Mouse (Mus musculus): ENCODE data around the gene Il1rl2. TPM values are rescaled to one million over a fixed set of nuclear protein-coding genes. Genes with fewer than 3 reads are reported as not detected.

Il1rl2 gene
- polyA plus RNA-seq, 1 experiment, result not detected

- 86% methylated on average over 5 of the region's 5 CpGs for WGBS
- TF ChIP-seq POLR2A (IDR thresholded peaks at IDR 0.05; ENCODE audit: insufficient read depth, low read depth, low read length), result no peak
- TF ChIP-seq CTCF (IDR thresholded peaks at IDR 0.05; ENCODE audit: insufficient read depth, low read depth, low read length), result no peak
- H3K27ac ChIP-seq (ENCODE audit: insufficient read depth, low read depth, low read length), result no peak overlapping the region
- no peaks in the 10 kb centered on the region for H3K4me1 ChIP-seq (ENCODE audit: control insufficient read depth, insufficient read depth, low read length)
- no peak overlapping the region for H3K4me3 ChIP-seq (ENCODE audit: insufficient read depth, low read depth, low read length)
Observed at GRCm38 (mm10) chr1:40382841-40383240, 58.4 kb downstream of the Il1rl2 start.

- Histone ChIP-seq H3K4me1 (ENCODE audit: control insufficient read depth, insufficient read depth, low read length) (no peaks in the 10 kb centered on the region), H3K27ac (ENCODE audit: insufficient read depth, low read depth, low read length) (no peak overlapping the region), H3K4me3 (ENCODE audit: insufficient read depth, low read depth, low read length) (no peak overlapping the region)
- WGBS, result 94% methylated on average over 8 of the region's 8 CpGs
- no peak for TF ChIP-seq POLR2A (IDR thresholded peaks at IDR 0.05; ENCODE audit: insufficient read depth, low read depth, low read length)
- TF ChIP-seq CTCF (IDR thresholded peaks at IDR 0.05; ENCODE audit: insufficient read depth, low read depth, low read length), result no peak
Observed at GRCm38 (mm10) chr1:40384931-40385545, 60.6 kb downstream of the Il1rl2 start.

GRCm38 (mm10) chr1:40391374-40391773, 67.0 kb downstream of the Il1rl2 start:
- Histone ChIP-seq H3K4me3 (ENCODE audit: insufficient read depth, low read depth, low read length) (no peak overlapping the region), H3K27ac (ENCODE audit: insufficient read depth, low read depth, low read length) (no peak overlapping the region), H3K4me1 (ENCODE audit: control insufficient read depth, insufficient read depth, low read length) (no peaks in the 10 kb centered on the region)
- 93% methylated on average over 3 of the region's 3 CpGs for WGBS
- no peak for TF ChIP-seq POLR2A (IDR thresholded peaks at IDR 0.05; ENCODE audit: insufficient read depth, low read depth, low read length)
- no peak for TF ChIP-seq CTCF (IDR thresholded peaks at IDR 0.05; ENCODE audit: insufficient read depth, low read depth, low read length)

- Histone ChIP-seq H3K4me1 (ENCODE audit: control insufficient read depth, insufficient read depth, low read length) (no peaks in the 10 kb centered on the region), H3K27ac (ENCODE audit: insufficient read depth, low read depth, low read length) (no peak overlapping the region), H3K4me3 (ENCODE audit: insufficient read depth, low read depth, low read length) (no peak overlapping the region)
- TF ChIP-seq CTCF (IDR thresholded peaks at IDR 0.05; ENCODE audit: insufficient read depth, low read depth, low read length) (no peak), POLR2A (IDR thresholded peaks at IDR 0.05; ENCODE audit: insufficient read depth, low read depth, low read length) (no peak)
- 89% methylated on average over 6 of the region's 6 CpGs for WGBS
Observed at GRCm38 (mm10) chr1:40392535-40392934, 68.1 kb downstream of the Il1rl2 start.

GRCm38 (mm10) chr1:40393214-40393613, 68.8 kb downstream of the Il1rl2 start:
- TF ChIP-seq CTCF (IDR thresholded peaks at IDR 0.05; ENCODE audit: insufficient read depth, low read depth, low read length) (no peak), POLR2A (IDR thresholded peaks at IDR 0.05; ENCODE audit: insufficient read depth, low read depth, low read length) (no peak)
- H3K4me1 ChIP-seq (ENCODE audit: control insufficient read depth, insufficient read depth, low read length), result no peaks in the 10 kb centered on the region
- H3K27ac ChIP-seq (ENCODE audit: insufficient read depth, low read depth, low read length), result no peak overlapping the region
- 83% methylated on average over 7 of the region's 7 CpGs for WGBS
- H3K4me3 ChIP-seq (ENCODE audit: insufficient read depth, low read depth, low read length), result no peak overlapping the region

- H3K4me3 ChIP-seq (ENCODE audit: insufficient read depth, low read depth, low read length), result no peak overlapping the region
- WGBS, result 96% methylated on average over 6 of the region's 6 CpGs
- H3K27ac ChIP-seq (ENCODE audit: insufficient read depth, low read depth, low read length), result no peak overlapping the region
- H3K4me1 ChIP-seq (ENCODE audit: control insufficient read depth, insufficient read depth, low read length), result no peaks in the 10 kb centered on the region
- TF ChIP-seq POLR2A (IDR thresholded peaks at IDR 0.05; ENCODE audit: insufficient read depth, low read depth, low read length) (no peak), CTCF (IDR thresholded peaks at IDR 0.05; ENCODE audit: insufficient read depth, low read depth, low read length) (no peak)
Observed at GRCm38 (mm10) chr1:40399639-40400038, 75.2 kb downstream of the Il1rl2 start.

- 0 out of 2 replicates have a peak, but pooled peaks cover 2% of the 10 kb centered on the region for H3K4me1 ChIP-seq (ENCODE audit: control insufficient read depth, insufficient read depth, low read length)
- TF ChIP-seq CTCF (IDR thresholded peaks at IDR 0.05; ENCODE audit: insufficient read depth, low read depth, low read length) (no peak), POLR2A (IDR thresholded peaks at IDR 0.05; ENCODE audit: insufficient read depth, low read depth, low read length) (no peak)
- 75% methylated on average over 7 of the region's 7 CpGs for WGBS
- no peak overlapping the region for H3K27ac ChIP-seq (ENCODE audit: insufficient read depth, low read depth, low read length)
- no peak overlapping the region for H3K4me3 ChIP-seq (ENCODE audit: insufficient read depth, low read depth, low read length)
Observed at GRCm38 (mm10) chr1:40404682-40405081, 80.3 kb downstream of the Il1rl2 start.

- no peak overlapping the region for H3K27ac ChIP-seq (ENCODE audit: insufficient read depth, low read depth, low read length)
- 0 out of 2 replicates have a peak, but pooled peaks cover under 1% of the 10 kb centered on the region for H3K4me1 ChIP-seq (ENCODE audit: control insufficient read depth, insufficient read depth, low read length)
- WGBS, result 78% methylated on average over 1 of the region's 1 CpGs
- no peak for TF ChIP-seq POLR2A (IDR thresholded peaks at IDR 0.05; ENCODE audit: insufficient read depth, low read depth, low read length)
- no peak for TF ChIP-seq CTCF (IDR thresholded peaks at IDR 0.05; ENCODE audit: insufficient read depth, low read depth, low read length)
- no peak overlapping the region for H3K4me3 ChIP-seq (ENCODE audit: insufficient read depth, low read depth, low read length)
Observed at GRCm38 (mm10) chr1:40409882-40410281, 85.5 kb downstream of the Il1rl2 start.

- no peaks in the 10 kb centered on the region for H3K4me1 ChIP-seq (ENCODE audit: control insufficient read depth, insufficient read depth, low read length)
- 95% methylated on average over 1 of the region's 1 CpGs for WGBS
- TF ChIP-seq POLR2A (IDR thresholded peaks at IDR 0.05; ENCODE audit: insufficient read depth, low read depth, low read length), result no peak
- no peak for TF ChIP-seq CTCF (IDR thresholded peaks at IDR 0.05; ENCODE audit: insufficient read depth, low read depth, low read length)
- H3K27ac ChIP-seq (ENCODE audit: insufficient read depth, low read depth, low read length), result no peak overlapping the region
- H3K4me3 ChIP-seq (ENCODE audit: insufficient read depth, low read depth, low read length), result no peak overlapping the region
Observed at GRCm38 (mm10) chr1:40413039-40413438, 88.6 kb downstream of the Il1rl2 start.

Data from olfactory bulb, adult 2 months (tissue).